Mouse (Mus musculus) E14TG2a.4 (cell line): ENCODE data around the gene Lgi1.

Experiments used
- CTCF ChIP-seq: conservative IDR thresholded peaks from 2 replicates; pipeline ENCODE4 v1.5.1; 2014; ENCODE audit warnings: low read length
- NANOG ChIP-seq: IDR thresholded peaks from 2 replicates; pipeline ENCODE4 v1.6.1; 2014; ENCODE audit warnings: borderline replicate concordance, low read length, mixed read lengths

- TF ChIP-seq CTCF, result no peak
- no peak for TF ChIP-seq NANOG
Observed at GRCm38 (mm10) chr19:38237834-38238212, 26.5 kb upstream of the Lgi1 start.
